Mouse (Mus musculus) induced T-regulatory cell, adult 2 months (primary cell): ENCODE measurements around the gene Olfr1290.

Experiments
- DNase-seq: peaks from one replicate; pipeline ENCODE4 v3.0.0-alpha.2; 2012; ENCODE audit warnings: low read depth

Gene Olfr1290

GRCm38 (mm10) chr2:111493729-111494128 lies at the start of gene Olfr1290:
Gene Olfr1290, minus strand, starts transcription at chr2:111493829.
- DNase-seq, result no peak

GRCm38 (mm10) chr2:111540191-111540590 lies 46.6 kb upstream of the Olfr1290 start, which contains the start of gene Olfr1294:
Gene Olfr1294, minus strand, starts transcription at chr2:111540291.
- no peak for DNase-seq

GRCm38 (mm10) chr2:111524903-111525302 lies 31.3 kb upstream of the Olfr1290 start, which contains the start of gene Olfr1293-ps:
Gene Olfr1293-ps, plus strand, starts transcription at chr2:111525203.
- no peak for DNase-seq

GRCm38 (mm10) chr2:111517451-111517850 lies 23.8 kb upstream of the Olfr1290 start:
- DNase-seq, result no peak

GRCm38 (mm10) chr2:111496880-111497279 lies 3.3 kb upstream of the Olfr1290 start, which contains the start of gene Olfr1291-ps1:
Gene Olfr1291-ps1, plus strand, starts transcription at chr2:111497180.
- DNase-seq, result no peak

- DNase-seq, result no peak
Observed at GRCm38 (mm10) chr2:111480519-111480918, 13.1 kb downstream of the Olfr1290 start, which contains the start of gene Olfr1289. Gene Olfr1289, plus strand, starts transcription at chr2:111480819.

- no peak for DNase-seq
Observed at GRCm38 (mm10) chr2:111473801-111474200, 19.8 kb downstream of the Olfr1290 start, which contains the start of gene Olfr1288. Gene Olfr1288, plus strand, starts transcription at chr2:111474101.

GRCm38 (mm10) chr2:111448842-111449241 lies 44.8 kb downstream of the Olfr1290 start, which contains the start of gene Olfr1287:
Gene Olfr1287, plus strand, starts transcription at chr2:111449142.
- DNase-seq, result no peak
